Mouse (Mus musculus): ENCODE measurements around the gene Car2. TPM values are rescaled to one million over a fixed set of nuclear protein-coding genes. Genes with fewer than 3 reads are reported as not detected.

Car2 gene
- polyA plus RNA-seq, 1 experiment from 2014 or later: 38.2 TPM

GRCm38 (mm10) chr3:14874402-14875040 lies 11.6 kb upstream of the Car2 start:
- H3K36me3 ChIP-seq (ENCODE audit: control insufficient read depth, insufficient read depth, low read length): no peaks in the 10 kb centered on the region
- H3K27ac ChIP-seq (ENCODE audit: low read depth, low read length): no peak overlapping the region
- H3K4me2 ChIP-seq (replicated peaks; ENCODE audit: low read depth, low read length): no peak overlapping the region

GRCm38 (mm10) chr3:14876325-14876918 lies 9.7 kb upstream of the Car2 start:
- Histone ChIP-seq H3K4me3 (ENCODE audit: low read length) (no peak overlapping the region), H3K4me2 (replicated peaks; ENCODE audit: low read depth, low read length) (no peak overlapping the region), H3K9me3 (ENCODE audit: control insufficient read depth, low read length) (no peaks in the 10 kb centered on the region), H3K4me1 (ENCODE audit: control insufficient read depth, insufficient read depth, low read length) (no peaks in the 10 kb centered on the region), H3K36me3 (ENCODE audit: control insufficient read depth, insufficient read depth, low read length) (no peaks in the 10 kb centered on the region), H3K27me3 (ENCODE audit: control insufficient read depth, insufficient read depth, low read length) (no peaks in the 10 kb centered on the region), H3K27ac (ENCODE audit: low read depth, low read length) (no peak overlapping the region), H3K9ac (ENCODE audit: low read depth, low read length) (no peak overlapping the region)
- no peak for ATAC-seq (ENCODE audit: low FRiP score, low TSS enrichment)
- 72% methylated on average over 9 of the region's 9 CpGs for WGBS

More at GRCm38 (mm10) chr3:14874402-14875040, 11.6 kb upstream of the Car2 start:
- ATAC-seq (ENCODE audit: low FRiP score, low TSS enrichment): no peak
- WGBS: 43% methylated on average over 8 of the region's 8 CpGs
- no peak overlapping the region for H3K9ac ChIP-seq (ENCODE audit: low read depth, low read length)
- no peaks in the 10 kb centered on the region for H3K4me1 ChIP-seq (ENCODE audit: control insufficient read depth, insufficient read depth, low read length)
- no peaks in the 10 kb centered on the region for H3K9me3 ChIP-seq (ENCODE audit: control insufficient read depth, low read length)
- no peak overlapping the region for H3K4me3 ChIP-seq (ENCODE audit: low read length)
- H3K27me3 ChIP-seq (ENCODE audit: control insufficient read depth, insufficient read depth, low read length): no peaks in the 10 kb centered on the region

- 80% methylated on average over 7 of the region's 7 CpGs for WGBS
- no peaks in the 10 kb centered on the region for H3K9me3 ChIP-seq (ENCODE audit: control insufficient read depth, low read length)
- H3K4me2 ChIP-seq (replicated peaks; ENCODE audit: low read depth, low read length): no peak overlapping the region
- no peak overlapping the region for H3K9ac ChIP-seq (ENCODE audit: low read depth, low read length)
- H3K27me3 ChIP-seq (ENCODE audit: control insufficient read depth, insufficient read depth, low read length): no peaks in the 10 kb centered on the region
- no peak for ATAC-seq (ENCODE audit: low FRiP score, low TSS enrichment)
- H3K36me3 ChIP-seq (ENCODE audit: control insufficient read depth, insufficient read depth, low read length): no peaks in the 10 kb centered on the region
- H3K27ac ChIP-seq (ENCODE audit: low read depth, low read length): no peak overlapping the region
- no peaks in the 10 kb centered on the region for H3K4me1 ChIP-seq (ENCODE audit: control insufficient read depth, insufficient read depth, low read length)
- H3K4me3 ChIP-seq (ENCODE audit: low read length): no peak overlapping the region
Observed at GRCm38 (mm10) chr3:14877251-14877909, 8.7 kb upstream of the Car2 start.

- no peak overlapping the region for H3K4me3 ChIP-seq (ENCODE audit: low read length)
- H3K36me3 ChIP-seq (ENCODE audit: control insufficient read depth, insufficient read depth, low read length): no peaks in the 10 kb centered on the region
- H3K27me3 ChIP-seq (ENCODE audit: control insufficient read depth, insufficient read depth, low read length): no peaks in the 10 kb centered on the region
- H3K4me2 ChIP-seq (replicated peaks; ENCODE audit: low read depth, low read length): no peak overlapping the region
- H3K27ac ChIP-seq (ENCODE audit: low read depth, low read length): no peak overlapping the region
- no peaks in the 10 kb centered on the region for H3K9me3 ChIP-seq (ENCODE audit: control insufficient read depth, low read length)
- ATAC-seq (ENCODE audit: low FRiP score, low TSS enrichment): no peak
- H3K4me1 ChIP-seq (ENCODE audit: control insufficient read depth, insufficient read depth, low read length): no peaks in the 10 kb centered on the region
- no peak overlapping the region for H3K9ac ChIP-seq (ENCODE audit: low read depth, low read length)
- WGBS: 85% methylated on average over 6 of the region's 6 CpGs
Observed at GRCm38 (mm10) chr3:14878749-14879223, 7.3 kb upstream of the Car2 start.

GRCm38 (mm10) chr3:14879293-14879692 lies 6.8 kb upstream of the Car2 start:
- H3K4me3 ChIP-seq (ENCODE audit: low read length): no peak overlapping the region
- ATAC-seq (ENCODE audit: low FRiP score, low TSS enrichment): no peak
- H3K9ac ChIP-seq (ENCODE audit: low read depth, low read length): no peak overlapping the region
- H3K36me3 ChIP-seq (ENCODE audit: control insufficient read depth, insufficient read depth, low read length): no peaks in the 10 kb centered on the region
- no peak overlapping the region for H3K4me2 ChIP-seq (replicated peaks; ENCODE audit: low read depth, low read length)
- H3K9me3 ChIP-seq (ENCODE audit: control insufficient read depth, low read length): no peaks in the 10 kb centered on the region
- H3K4me1 ChIP-seq (ENCODE audit: control insufficient read depth, insufficient read depth, low read length): no peaks in the 10 kb centered on the region
- 92% methylated on average over 3 of the region's 3 CpGs for WGBS
- no peak overlapping the region for H3K27ac ChIP-seq (ENCODE audit: low read depth, low read length)
- H3K27me3 ChIP-seq (ENCODE audit: control insufficient read depth, insufficient read depth, low read length): no peaks in the 10 kb centered on the region

- Histone ChIP-seq H3K4me1 (ENCODE audit: control insufficient read depth, insufficient read depth, low read length) (no peaks in the 10 kb centered on the region), H3K27ac (ENCODE audit: low read depth, low read length) (no peak overlapping the region), H3K27me3 (ENCODE audit: control insufficient read depth, insufficient read depth, low read length) (no peaks in the 10 kb centered on the region), H3K36me3 (ENCODE audit: control insufficient read depth, insufficient read depth, low read length) (no peaks in the 10 kb centered on the region), H3K4me2 (replicated peaks; ENCODE audit: low read depth, low read length) (no peak overlapping the region), H3K9me3 (ENCODE audit: control insufficient read depth, low read length) (no peaks in the 10 kb centered on the region), H3K4me3 (ENCODE audit: low read length) (no peak overlapping the region), H3K9ac (ENCODE audit: low read depth, low read length) (no peak overlapping the region)
- ATAC-seq (ENCODE audit: low FRiP score, low TSS enrichment): no peak
- WGBS: 46% methylated on average over 2 of the region's 2 CpGs
Observed at GRCm38 (mm10) chr3:14880277-14880676, 5.8 kb upstream of the Car2 start.

GRCm38 (mm10) chr3:14882005-14882404 lies 4.1 kb upstream of the Car2 start:
- no peaks in the 10 kb centered on the region for H3K9me3 ChIP-seq (ENCODE audit: control insufficient read depth, low read length)
- H3K27me3 ChIP-seq (ENCODE audit: control insufficient read depth, insufficient read depth, low read length): no peaks in the 10 kb centered on the region
- no peak overlapping the region for H3K4me3 ChIP-seq (ENCODE audit: low read length)
- ATAC-seq (ENCODE audit: low FRiP score, low TSS enrichment): no peak
- no peak overlapping the region for H3K9ac ChIP-seq (ENCODE audit: low read depth, low read length)
- H3K36me3 ChIP-seq (ENCODE audit: control insufficient read depth, insufficient read depth, low read length): no peaks in the 10 kb centered on the region
- no peak overlapping the region for H3K27ac ChIP-seq (ENCODE audit: low read depth, low read length)
- H3K4me1 ChIP-seq (ENCODE audit: control insufficient read depth, insufficient read depth, low read length): no peaks in the 10 kb centered on the region
- H3K4me2 ChIP-seq (replicated peaks; ENCODE audit: low read depth, low read length): no peak overlapping the region

GRCm38 (mm10) chr3:14882756-14883155 lies 3.3 kb upstream of the Car2 start:
- Histone ChIP-seq H3K27ac (ENCODE audit: low read depth, low read length) (no peak overlapping the region), H3K9me3 (ENCODE audit: control insufficient read depth, low read length) (no peaks in the 10 kb centered on the region), H3K27me3 (ENCODE audit: control insufficient read depth, insufficient read depth, low read length) (no peaks in the 10 kb centered on the region), H3K4me2 (replicated peaks; ENCODE audit: low read depth, low read length) (no peak overlapping the region), H3K9ac (ENCODE audit: low read depth, low read length) (no peak overlapping the region), H3K4me3 (ENCODE audit: low read length) (no peak overlapping the region), H3K36me3 (ENCODE audit: control insufficient read depth, insufficient read depth, low read length) (no peaks in the 10 kb centered on the region), H3K4me1 (ENCODE audit: control insufficient read depth, insufficient read depth, low read length) (no peaks in the 10 kb centered on the region)
- WGBS: 71% methylated on average over 3 of the region's 3 CpGs
- ATAC-seq (ENCODE audit: low FRiP score, low TSS enrichment): no peak

- no peak for ATAC-seq (ENCODE audit: low FRiP score, low TSS enrichment)
- Histone ChIP-seq H3K9ac (ENCODE audit: low read depth, low read length) (no peak overlapping the region), H3K4me1 (ENCODE audit: control insufficient read depth, insufficient read depth, low read length) (no peaks in the 10 kb centered on the region), H3K27me3 (ENCODE audit: control insufficient read depth, insufficient read depth, low read length) (no peaks in the 10 kb centered on the region), H3K27ac (ENCODE audit: low read depth, low read length) (no peak overlapping the region), H3K9me3 (ENCODE audit: control insufficient read depth, low read length) (no peaks in the 10 kb centered on the region), H3K36me3 (ENCODE audit: control insufficient read depth, insufficient read depth, low read length) (no peaks in the 10 kb centered on the region), H3K4me3 (ENCODE audit: low read length) (no peak overlapping the region), H3K4me2 (replicated peaks; ENCODE audit: low read depth, low read length) (no peak overlapping the region)
Observed at GRCm38 (mm10) chr3:14884826-14885225, 1.2 kb upstream of the Car2 start.

All from kidney, embryonic 14.5 days (tissue).